Comparison of ENCODE assay signal across 20 mouse cellular contexts in the genomic region with DNA sequence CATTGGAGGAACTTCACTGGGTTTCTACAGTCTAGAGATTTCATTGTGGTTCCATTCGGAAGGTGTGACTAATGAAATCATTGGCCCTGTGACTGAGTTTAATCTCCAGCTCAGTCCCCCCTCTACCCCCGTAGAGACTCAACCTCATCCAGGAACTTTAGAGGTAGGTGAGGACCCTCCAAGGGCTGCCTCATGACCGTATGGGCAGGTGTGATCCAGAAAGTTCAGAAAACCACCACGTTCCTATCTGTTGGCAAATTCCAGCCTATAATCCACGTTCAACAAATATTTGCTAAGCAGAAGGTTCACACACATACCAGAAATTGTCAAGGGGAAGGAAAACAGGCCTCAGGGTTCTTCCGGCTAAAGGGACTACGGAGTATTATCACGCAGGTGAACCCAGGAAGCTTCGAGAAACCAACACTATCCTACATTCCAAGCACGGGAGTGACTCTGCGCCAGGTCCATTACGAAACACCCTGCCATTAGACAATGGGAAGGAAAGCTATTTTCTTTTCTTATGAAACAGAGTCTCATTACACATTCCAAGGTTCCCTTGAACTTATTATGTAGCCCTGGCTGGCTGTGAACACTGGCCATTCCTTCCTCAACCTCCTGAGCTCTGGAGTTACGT. TPM values are rescaled to one million over a fixed set of nuclear protein-coding genes. Genes with fewer than 3 reads are reported as not detected.
DNase-seq lines count a peak whose midpoint lies in the region; ATAC-seq and TF ChIP-seq lines count a peak whose summit lies in the region.
"Had no signal": no experiment of that assay in that cellular context is flagged by ENCODE, and none has a peak within 500 bp of the region (broad histone marks: within the 10 kb centered on the region; RNA-seq: fewer than 3 reads in every experiment).

No protein-coding gene starts in this region.

- ATAC-seq in intestine, embryonic 16.5 days = peak; percentile 65; the same call in 1 of the 2 replicates
- peak; percentile 81 for ATAC-seq in lung, postnatal 0 days
- peak; percentile 62; the same call in 1 of the 2 replicates for ATAC-seq in stomach, embryonic 16.5 days (ENCODE audit: insufficient read depth, low FRiP score)
- ATAC-seq: CD4-positive, CD25-positive, alpha-beta regulatory T cell, adult 4 months; forebrain, embryonic 15.5 days; midbrain, embryonic 13.5 days; Patski had no signal

- H3K4me3 ChIP-seq in intestine, embryonic 16.5 days (ENCODE audit: low read length) = no peak overlapping the region
- no peak overlapping the region for H3K4me3 ChIP-seq in lung, postnatal 0 days (ENCODE audit: low read depth, low read length)
- H3K4me3 ChIP-seq in stomach, embryonic 16.5 days (replicated peaks; ENCODE audit: low read length) = no peak overlapping the region
- H3K4me3 ChIP-seq: embryonic facial prominence, embryonic 12.5 days; forebrain, embryonic 15.5 days; limb, embryonic 12.5 days; liver, embryonic 13.5 days; midbrain, embryonic 13.5 days; neural tube, embryonic 13.5 days had no signal

- H3K36me3 ChIP-seq in intestine, embryonic 16.5 days (ENCODE audit: control insufficient read depth, insufficient read depth, low read length) = no peaks in the 10 kb centered on the region
- H3K36me3 ChIP-seq in lung, postnatal 0 days (ENCODE audit: insufficient read depth, low read length) = no peaks in the 10 kb centered on the region
- H3K36me3 ChIP-seq in stomach, embryonic 16.5 days (ENCODE audit: control insufficient read depth, insufficient read depth, low read length) = no peaks in the 10 kb centered on the region
- H3K36me3 ChIP-seq: embryonic facial prominence, embryonic 12.5 days; forebrain, embryonic 15.5 days; limb, embryonic 12.5 days; liver, embryonic 13.5 days; midbrain, embryonic 13.5 days; neural tube, embryonic 13.5 days had no signal

- 67% methylated on average over 13 of the region's 13 CpGs for WGBS in intestine, embryonic 16.5 days
- WGBS in lung, postnatal 0 days = 51% methylated on average over 13 of the region's 13 CpGs
- WGBS in stomach, embryonic 16.5 days = 64% methylated on average over 13 of the region's 13 CpGs

- H3K4me1 ChIP-seq in intestine, embryonic 16.5 days (ENCODE audit: control insufficient read depth, insufficient read depth, low read length) = peaks cover 29% of the 10 kb centered on the region
- peaks cover 15% of the 10 kb centered on the region; the same call in 1 of the 2 replicates for H3K4me1 ChIP-seq in lung, postnatal 0 days (ENCODE audit: insufficient read depth, low read depth, low read length)
- H3K4me1 ChIP-seq in stomach, embryonic 16.5 days (ENCODE audit: control insufficient read depth, insufficient read depth, low read length) = peaks cover 16% of the 10 kb centered on the region

- no peak for TF ChIP-seq CTCF in lung, postnatal 0 days (IDR thresholded peaks at IDR 0.05)

- peak; percentile 61 for TF ChIP-seq EP300 in lung, postnatal 0 days (IDR thresholded peaks at IDR 0.05)

- no peaks in the 10 kb centered on the region for H3K27me3 ChIP-seq in intestine, embryonic 16.5 days (replicated peaks; ENCODE audit: control insufficient read depth, insufficient read depth, low read length)
- no peaks in the 10 kb centered on the region for H3K27me3 ChIP-seq in lung, postnatal 0 days (replicated peaks; ENCODE audit: insufficient read depth, low read length)
- no peaks in the 10 kb centered on the region for H3K27me3 ChIP-seq in stomach, embryonic 16.5 days (ENCODE audit: control insufficient read depth, insufficient read depth, low read length)
- H3K27me3 ChIP-seq: forebrain, embryonic 15.5 days; neural tube, embryonic 13.5 days; Patski had no signal

- H3K27ac ChIP-seq in intestine, embryonic 16.5 days (ENCODE audit: low read length) = peak overlapping the region; percentile 57
- peak overlapping the region; percentile 88 for H3K27ac ChIP-seq in lung, postnatal 0 days (ENCODE audit: low read length)
- peak overlapping the region; percentile 71 for H3K27ac ChIP-seq in stomach, embryonic 16.5 days (ENCODE audit: low read length)
- H3K27ac ChIP-seq: embryonic facial prominence, embryonic 12.5 days; forebrain, embryonic 15.5 days; limb, embryonic 12.5 days; liver, embryonic 13.5 days; midbrain, embryonic 13.5 days; neural tube, embryonic 13.5 days had no signal

- H3K9me3 ChIP-seq in intestine, embryonic 16.5 days (ENCODE audit: control insufficient read depth, low read length) = no peaks in the 10 kb centered on the region
- no peaks in the 10 kb centered on the region for H3K9me3 ChIP-seq in lung, postnatal 0 days (ENCODE audit: low read length)
- H3K9me3 ChIP-seq in stomach, embryonic 16.5 days (replicated peaks; ENCODE audit: control insufficient read depth, low read length) = no peaks in the 10 kb centered on the region
- H3K9me3 ChIP-seq: embryonic facial prominence, embryonic 12.5 days; forebrain, embryonic 15.5 days; limb, embryonic 12.5 days; liver, embryonic 13.5 days; midbrain, embryonic 13.5 days; neural tube, embryonic 13.5 days had no signal

- no peak overlapping the region for H3K9ac ChIP-seq in intestine, embryonic 16.5 days (ENCODE audit: low read depth, low read length)
- no peak overlapping the region for H3K9ac ChIP-seq in lung, postnatal 0 days (replicated peaks; ENCODE audit: low read depth)
- H3K9ac ChIP-seq in stomach, embryonic 16.5 days (ENCODE audit: low read length) = no peak overlapping the region
- H3K9ac ChIP-seq: embryonic facial prominence, embryonic 12.5 days; forebrain, embryonic 15.5 days; limb, embryonic 12.5 days; liver, embryonic 13.5 days; midbrain, embryonic 13.5 days; neural tube, embryonic 13.5 days had no signal

- DNase-seq in ZHBTc4 (ENCODE audit: low read depth, low spot score) = peak; percentile 67
- peak; percentile 93 for DNase-seq in lung, postnatal 0 days (ENCODE audit: low spot score)
- DNase-seq in cerebellum, postnatal 14 days = no peak
- DNase-seq in spleen, postnatal 36 days (ENCODE audit: low spot score in 2 of 2) = no peak
- no peak for DNase-seq in B cell, adult 2 months
- DNase-seq: adrenal gland, postnatal 25 days; cerebellum, adult 11-12 months; gastrocnemius, postnatal 25 days; liver, embryonic 13.5 days; right cerebral cortex, adult 18-20 months; thymus, adult 2 months had no signal

- H3K4me2 ChIP-seq in intestine, embryonic 16.5 days (ENCODE audit: low read depth, low read length) = no peak overlapping the region
- no peak overlapping the region for H3K4me2 ChIP-seq in lung, postnatal 0 days (replicated peaks; ENCODE audit: low read depth, low read length)
- H3K4me2 ChIP-seq in stomach, embryonic 16.5 days (ENCODE audit: low read depth, low read length) = no peak overlapping the region
- H3K4me2 ChIP-seq: embryonic facial prominence, embryonic 12.5 days; forebrain, embryonic 15.5 days; limb, embryonic 12.5 days; liver, embryonic 13.5 days; midbrain, embryonic 13.5 days; neural tube, embryonic 13.5 days had no signal

RNA-seq across cellular contexts. Expression of a gene that starts 3.3 kb away (rescaled TPM):
- polyA plus RNA-seq in intestine, embryonic 16.5 days (2015; fragmentation: Nextera tagmentation; extraction: Ambion mirVana) = 1.9 and 2.5 TPM in 2 replicates
- 51.8 and 56.2 TPM in 2 replicates for polyA plus RNA-seq in lung, postnatal 0 days (2015; fragmentation: Nextera tagmentation; extraction: Ambion mirVana)
- 2.0 TPM in 2 replicates for polyA plus RNA-seq in stomach, embryonic 16.5 days (2015; fragmentation: Nextera tagmentation; extraction: Ambion mirVana)

RNA-seq across cellular contexts. Expression of a gene that starts 22.8 kb away (rescaled TPM):
- 318 and 375 TPM in 2 replicates for polyA plus RNA-seq in intestine, embryonic 16.5 days (2015; fragmentation: Nextera tagmentation; extraction: Ambion mirVana)
- 83.6 and 97.1 TPM in 2 replicates for polyA plus RNA-seq in lung, postnatal 0 days (2015; fragmentation: Nextera tagmentation; extraction: Ambion mirVana)
- polyA plus RNA-seq in stomach, embryonic 16.5 days (2015; fragmentation: Nextera tagmentation; extraction: Ambion mirVana) = 297 and 327 TPM in 2 replicates

Comparison
In these comparisons a context has a peak if more than half of its experiments do, and no peak if none do; other contexts are left out.
1. DNase-seq: peak in ZHBTc4 (single experiment) and lung, postnatal 0 days (single experiment); none in cerebellum, postnatal 14 days (0 of 2), spleen, postnatal 36 days (0 of 2) and B cell, adult 2 months (0 of 2).
2. RNA of a gene that starts 3.3 kb away (polyA plus RNA-seq): 51.8 to 56.2 TPM in lung, postnatal 0 days; 2.0 TPM in stomach, embryonic 16.5 days and 1.9 to 2.5 TPM in intestine, embryonic 16.5 days; every median in the first group is over 10 times any median in the second.
3. Peak in every context shown above with its lines, with median percentiles within 50 percentile points of each other: ATAC-seq and H3K27ac ChIP-seq.